Mouse (Mus musculus): ENCODE measurements around the gene Ankrd37.

GRCm38 (mm10) chr8:46040260-46040659 lies 34.8 kb upstream of the Ankrd37 start:
- no peak for TF ChIP-seq CTCF (IDR thresholded peaks at IDR 0.05)
- no peak for TF ChIP-seq EP300 (IDR thresholded peaks at IDR 0.05)
